Mouse (Mus musculus): Measurements from ENCODE around the gene Blvra.

- TF ChIP-seq TAL1 (IDR thresholded peaks at IDR 0.05; ENCODE audit: low read length) (no peak), MAFK (IDR thresholded peaks at IDR 0.05; ENCODE audit: borderline replicate concordance, low read depth, low read length) (no peak)
These were observed 557 bp upstream of the Blvra start for GRCm38 (mm10) chr2:127069781-127070434.
